In genomic region chr12:24975115-24975733, GRCm38 (mm10) we compare ENCODE assay signal across 8 mouse cellular contexts. TPM values are rescaled to one million over a fixed set of nuclear protein-coding genes. Genes with fewer than 3 reads are reported as not detected.
A peak's percentile ranks its signal among the peaks of the same experiment; 100 is the strongest.
DNase-seq lines count a peak whose midpoint lies in the region; ATAC-seq and TF ChIP-seq lines count a peak whose summit lies in the region.

No protein-coding gene starts in this region.

- no peaks in the 10 kb centered on the region for H3K9me3 ChIP-seq in hindbrain, postnatal 0 days (ENCODE audit: low read length)

- DNase-seq in adrenal gland, adult 18-20 months (ENCODE audit: low spot score in 2 of 2), result peak; percentile 45 to 50
- peak; percentile 50 for DNase-seq in gastrocnemius, adult 2 months
- DNase-seq in hindbrain, postnatal 0 days (ENCODE audit: low spot score), result peak; percentile 93
- DNase-seq in left cerebral cortex, adult 11 months (ENCODE audit: low spot score), result peak; percentile 61
- peak; percentile 75 for DNase-seq in lung, postnatal 25 days (ENCODE audit: low spot score)
- peak; percentile 46 for DNase-seq in retina, adult 2 months (ENCODE audit: low read depth, low spot score)
- peak; percentile 31 for DNase-seq in urinary bladder, postnatal 25 days (ENCODE audit: low spot score)

- TF ChIP-seq CTCF in cortical plate, adult 2 months (IDR thresholded peaks at IDR 0.05; ENCODE audit: extremely low read depth, insufficient read depth, low read length), result peak; percentile 50; the same call in 1 of the 2 replicates
- peak; percentile 82 for TF ChIP-seq CTCF in gastrocnemius, adult 2 months (IDR thresholded peaks at IDR 0.05)
- TF ChIP-seq CTCF in hindbrain, postnatal 0 days (IDR thresholded peaks at IDR 0.05; ENCODE audit: low read depth), result peak; percentile 77

- peak overlapping the region; percentile 58 for H3K4me2 ChIP-seq in hindbrain, postnatal 0 days (ENCODE audit: low read depth, low read length)

- no peaks in the 10 kb centered on the region for H3K27me3 ChIP-seq in hindbrain, postnatal 0 days (ENCODE audit: insufficient read depth, low read length)

- H3K9ac ChIP-seq in hindbrain, postnatal 0 days (replicated peaks; ENCODE audit: low read length), result peak overlapping the region; percentile 86

- peak; percentile 85; the same call in 1 of the 2 replicates for ATAC-seq in hindbrain, postnatal 0 days

- H3K4me1 ChIP-seq in cortical plate, adult 2 months (ENCODE audit: control insufficient read depth, insufficient read depth, low read length), result peaks cover 6% of the 10 kb centered on the region
- 0 out of 2 replicates have a peak, but pooled peaks cover 6% of the 10 kb centered on the region for H3K4me1 ChIP-seq in hindbrain, postnatal 0 days (ENCODE audit: insufficient read depth, low read length)

- H3K36me3 ChIP-seq in hindbrain, postnatal 0 days (ENCODE audit: insufficient read depth, low read length), result no peaks in the 10 kb centered on the region

- peak overlapping the region; percentile 64 for H3K27ac ChIP-seq in cortical plate, adult 2 months (ENCODE audit: insufficient read depth, low read length)
- peak overlapping the region; percentile 93 for H3K27ac ChIP-seq in gastrocnemius, adult 2 months
- peak overlapping the region; percentile 95 for H3K27ac ChIP-seq in hindbrain, postnatal 0 days

- TF ChIP-seq POLR2A in cortical plate, adult 2 months (IDR thresholded peaks at IDR 0.05; ENCODE audit: extremely low read depth, insufficient read depth, low read length), result no peak

- peak overlapping the region; percentile 81 for H3K4me3 ChIP-seq in cortical plate, adult 2 months (ENCODE audit: insufficient read depth, low read length)
- peak overlapping the region; percentile 94 for H3K4me3 ChIP-seq in gastrocnemius, adult 2 months
- peak overlapping the region; percentile 91 for H3K4me3 ChIP-seq in hindbrain, postnatal 0 days (ENCODE audit: low read length)

- 0% methylated on average over 28 of the region's 31 CpGs for WGBS in hindbrain, postnatal 0 days

- intact Hi-C loops in gastrocnemius, adult 2 months (cut with DNase I), result no loop called here

RNA-seq across cellular contexts. Expression of gene Kidins220, which starts 0.5 kb away (rescaled TPM):
- 10 to 100 TPM; 75.4 to 97.5 TPM for total RNA-seq in adrenal gland, adult 18-20 months (2021)
- 225 TPM in 2 replicates for polyA plus RNA-seq in cortical plate, adult 2 months (2012; rRNA removed)
- total RNA-seq in gastrocnemius, adult 2 months (2021), result 10 to 100 TPM; 51.3 to 56.5 TPM
- 199 and 230 TPM in 2 replicates for total RNA-seq in hindbrain, postnatal 0 days (2014; rRNA removed)
- 76.5 and 79.6 TPM in 2 replicates for polyA plus RNA-seq in hindbrain, postnatal 0 days (2015; fragmentation: Nextera tagmentation; extraction: Ambion mirVana)

Comparison
In these comparisons a context has a peak if more than half of its experiments do, and no peak if none do; other contexts are left out.
1. Peak in every context shown above with its lines: DNase-seq, ATAC-seq, H3K4me3 ChIP-seq and H3K27ac ChIP-seq.
2. DNase-seq: peak in every context shown above with its lines; median percentile 93 in hindbrain, postnatal 0 days; 75 in lung, postnatal 25 days; 61 in left cerebral cortex, adult 11 months; 50 in gastrocnemius, adult 2 months; 48 in adrenal gland, adult 18-20 months; 46 in retina, adult 2 months; 31 in urinary bladder, postnatal 25 days.